Comparison of ENCODE assay signal across 30 mouse cellular contexts in genomic region chr7:5031496-5031895, GRCm38 (mm10). TPM values are rescaled to one million over a fixed set of nuclear protein-coding genes. Genes with fewer than 3 reads are reported as not detected.
DNase-seq lines count a peak whose midpoint lies in the region; ATAC-seq and TF ChIP-seq lines count a peak whose summit lies in the region.
"Had no signal": no experiment of that assay in that cellular context is flagged by ENCODE, and none has a peak within 500 bp of the region (broad histone marks: within the 10 kb centered on the region; RNA-seq: fewer than 3 reads in every experiment).

No protein-coding gene starts in this region.

- DNase-seq in testis, postnatal 14 days (ENCODE audit: low spot score): no peak
- DNase-seq in ZHBTc4 (ENCODE audit: low read depth, low spot score): peak; percentile 71
- DNase-seq in urinary bladder, postnatal 4 days (ENCODE audit: low spot score in 2 of 2): no peak
- no peak for DNase-seq in retina, postnatal 1 day
- DNase-seq: adrenal gland, adult 2 months; cerebellum, adult 11-12 months; cerebellum, postnatal 14 days; gastrocnemius, postnatal 36 days; heart, adult 2 months; heart, postnatal 36 days; lung, adult 18-20 months; lung, postnatal 10 days; right cerebral cortex, postnatal 4 days had no signal

- H3K27me3 ChIP-seq in intestine, postnatal 0 days (replicated peaks; ENCODE audit: control insufficient read depth, insufficient read depth, low read length): no peaks in the 10 kb centered on the region
- H3K27me3 ChIP-seq in intestine, embryonic 15.5 days (replicated peaks): no peaks in the 10 kb centered on the region
- no peaks in the 10 kb centered on the region for H3K27me3 ChIP-seq in testis, adult 2 months (ENCODE audit: control insufficient read depth, insufficient read depth, low read length)
- H3K27me3 ChIP-seq: embryonic facial prominence, embryonic 13.5 days; hindbrain, embryonic 15.5 days; midbrain, embryonic 12.5 days; neural tube, embryonic 13.5 days; stomach, embryonic 15.5 days had no signal

- no peak overlapping the region for H3K4me3 ChIP-seq in intestine, postnatal 0 days (ENCODE audit: low read depth, low read length)
- H3K4me3 ChIP-seq in intestine, embryonic 15.5 days (replicated peaks): no peak overlapping the region
- H3K4me3 ChIP-seq in testis, adult 2 months (ENCODE audit: control insufficient read depth, low read depth, low read length): peak overlapping the region; percentile 35
- H3K4me3 ChIP-seq: erythroblast, embryonic 14.5 days; heart, adult 2 months; hindbrain, embryonic 15.5 days; neural tube, embryonic 13.5 days; stomach, embryonic 15.5 days had no signal

- peaks cover 16% of the 10 kb centered on the region for H3K9me3 ChIP-seq in intestine, postnatal 0 days (ENCODE audit: control insufficient read depth)
- H3K9me3 ChIP-seq in intestine, embryonic 15.5 days: peaks cover 29% of the 10 kb centered on the region

- no peaks in the 10 kb centered on the region for H3K4me1 ChIP-seq in intestine, postnatal 0 days (replicated peaks; ENCODE audit: control insufficient read depth, insufficient read depth, low read length)
- H3K4me1 ChIP-seq in intestine, embryonic 15.5 days (replicated peaks): no peaks in the 10 kb centered on the region
- peaks cover 17% of the 10 kb centered on the region for H3K4me1 ChIP-seq in testis, adult 2 months (ENCODE audit: control insufficient read depth, insufficient read depth, low read length)
- H3K4me1 ChIP-seq: embryonic facial prominence, embryonic 13.5 days; hindbrain, embryonic 15.5 days; midbrain, embryonic 12.5 days; neural tube, embryonic 13.5 days; stomach, embryonic 15.5 days had no signal

- 86% methylated on average over 46 of the region's 46 CpGs for WGBS in intestine, postnatal 0 days
- WGBS in intestine, embryonic 15.5 days: 85% methylated on average over 46 of the region's 46 CpGs

- peak overlapping the region; percentile 46 for H3K27ac ChIP-seq in intestine, postnatal 0 days (ENCODE audit: low read depth, low read length)
- no peak overlapping the region for H3K27ac ChIP-seq in intestine, embryonic 15.5 days
- no peak overlapping the region for H3K27ac ChIP-seq in testis, adult 2 months (ENCODE audit: control insufficient read depth, insufficient read depth, low read depth, low read length)
- H3K27ac ChIP-seq: embryonic facial prominence, embryonic 13.5 days; heart, adult 2 months; hindbrain, embryonic 15.5 days; kidney, postnatal 0 days; midbrain, embryonic 12.5 days; neural tube, embryonic 13.5 days; stomach, embryonic 15.5 days had no signal

- no peak overlapping the region for H3K9ac ChIP-seq in intestine, postnatal 0 days (ENCODE audit: low read depth, low read length)
- H3K9ac ChIP-seq in intestine, embryonic 15.5 days: no peak overlapping the region
- H3K9ac ChIP-seq: embryonic facial prominence, embryonic 13.5 days; hindbrain, embryonic 15.5 days; midbrain, embryonic 12.5 days; neural tube, embryonic 13.5 days; stomach, embryonic 15.5 days had no signal

- H3K4me2 ChIP-seq in intestine, postnatal 0 days (replicated peaks; ENCODE audit: low read depth): no peak overlapping the region
- no peak overlapping the region for H3K4me2 ChIP-seq in intestine, embryonic 15.5 days (replicated peaks)
- H3K4me2 ChIP-seq: embryonic facial prominence, embryonic 13.5 days; hindbrain, embryonic 15.5 days; liver, embryonic 11.5 days; midbrain, embryonic 12.5 days; neural tube, embryonic 13.5 days; stomach, embryonic 15.5 days had no signal

- ATAC-seq in intestine, postnatal 0 days: no peak
- ATAC-seq in intestine, embryonic 15.5 days: no peak
- ATAC-seq: forebrain, embryonic 14.5 days had no signal

- no peak for TF ChIP-seq CTCF in intestine, postnatal 0 days (IDR thresholded peaks at IDR 0.05; ENCODE audit: low read depth)
- TF ChIP-seq CTCF in testis, adult 2 months (IDR thresholded peaks at IDR 0.05; ENCODE audit: control insufficient read depth, insufficient read depth, insufficient replicate concordance, low read depth, low read length): no peak

- TF ChIP-seq POLR2A in testis, adult 2 months (IDR thresholded peaks at IDR 0.05; ENCODE audit: control insufficient read depth, low read depth, low read length): no peak

- peaks cover 67% of the 10 kb centered on the region for H3K36me3 ChIP-seq in intestine, postnatal 0 days (ENCODE audit: control insufficient read depth, insufficient read depth)
- H3K36me3 ChIP-seq in intestine, embryonic 15.5 days: peaks cover 89% of the 10 kb centered on the region
- H3K36me3 ChIP-seq in testis, adult 2 months (ENCODE audit: control insufficient read depth, insufficient read depth, low read length): no peaks in the 10 kb centered on the region

RNA-seq across cellular contexts. Expression of gene 4632433K11Rik, which starts 2.4 kb away (rescaled TPM):
- polyA plus RNA-seq in intestine, postnatal 0 days (2015; fragmentation: Nextera tagmentation; extraction: Ambion mirVana): not detected in 2 replicates
- not detected in 2 replicates for polyA plus RNA-seq in intestine, embryonic 15.5 days (2015; fragmentation: Nextera tagmentation; extraction: Ambion mirVana)
- not detected in 2 replicates for polyA plus RNA-seq in testis, adult 2 months (2012; rRNA removed)
- polyA plus RNA-seq: adrenal gland, adult 2 months; C2C12; embryonic facial prominence, embryonic 13.5 days; erythroblast, embryonic 14.5 days; forebrain, embryonic 14.5 days; heart, adult 2 months; heart, embryonic 14.5 days; hindbrain, embryonic 15.5 days; intestine, embryonic 14.5 days; kidney, postnatal 0 days; limb, embryonic 11.5 days; liver, embryonic 11.5 days; midbrain, embryonic 12.5 days; neural tube, embryonic 13.5 days; stomach, embryonic 15.5 days; thymus, postnatal 0 days had no signal

RNA-seq across cellular contexts. Expression of gene Zfp784, which starts 6.8 kb away (rescaled TPM):
- polyA plus RNA-seq in intestine, postnatal 0 days (2015; fragmentation: Nextera tagmentation; extraction: Ambion mirVana): 6.4 and 6.5 TPM in 2 replicates
- polyA plus RNA-seq in intestine, embryonic 15.5 days (2015; fragmentation: Nextera tagmentation; extraction: Ambion mirVana): 6.0 and 6.5 TPM in 2 replicates
- polyA plus RNA-seq in testis, adult 2 months (2012; rRNA removed): 4.3 and 5.2 TPM in 2 replicates

RNA-seq across cellular contexts. Expression of gene Ccdc106, which starts 11.1 kb away (rescaled TPM):
- polyA plus RNA-seq in intestine, postnatal 0 days (2015; fragmentation: Nextera tagmentation; extraction: Ambion mirVana): 8.3 and 8.8 TPM in 2 replicates
- polyA plus RNA-seq in intestine, embryonic 15.5 days (2015; fragmentation: Nextera tagmentation; extraction: Ambion mirVana): 13.4 TPM in 2 replicates
- polyA plus RNA-seq in testis, adult 2 months (2012; rRNA removed): 7.9 and 9.2 TPM in 2 replicates
- polyA plus RNA-seq: erythroblast, embryonic 14.5 days; thymus, postnatal 0 days had no signal

RNA-seq across cellular contexts. Expression of gene Zfp865, which starts 11.3 kb away (rescaled TPM):
- 2.3 and 2.6 TPM in 2 replicates for polyA plus RNA-seq in intestine, postnatal 0 days (2015; fragmentation: Nextera tagmentation; extraction: Ambion mirVana)
- polyA plus RNA-seq in intestine, embryonic 15.5 days (2015; fragmentation: Nextera tagmentation; extraction: Ambion mirVana): 5.5 and 5.6 TPM in 2 replicates
- polyA plus RNA-seq in testis, adult 2 months (2012; rRNA removed): 18.3 and 18.7 TPM in 2 replicates

RNA-seq across cellular contexts. Expression of gene Gm44973, which starts 16.2 kb away (rescaled TPM):
- polyA plus RNA-seq in intestine, postnatal 0 days (2015; fragmentation: Nextera tagmentation; extraction: Ambion mirVana): 4.4 and 4.7 TPM in 2 replicates
- polyA plus RNA-seq in intestine, embryonic 15.5 days (2015; fragmentation: Nextera tagmentation; extraction: Ambion mirVana): 1.6 TPM in 2 replicates
- not detected in 2 replicates for polyA plus RNA-seq in testis, adult 2 months (2012; rRNA removed)
- polyA plus RNA-seq: adrenal gland, adult 2 months; C2C12; embryonic facial prominence, embryonic 13.5 days; erythroblast, embryonic 14.5 days; heart, adult 2 months; heart, embryonic 14.5 days; hindbrain, embryonic 15.5 days; midbrain, embryonic 12.5 days; neural tube, embryonic 13.5 days had no signal
